Mouse (Mus musculus): ENCODE results near the gene Frrs1l. TPM values are rescaled to one million over a fixed set of nuclear protein-coding genes. Genes with fewer than 3 reads are reported as not detected.
A peak's percentile ranks its signal among the peaks of the same experiment; 100 is the strongest.

Frrs1l gene
- total and polyA plus RNA-seq, 3 experiments = not detected

- in situ Hi-C loops (cut with MboI; ENCODE audit: low pct_ligation_motif_present, low pct_unique_long_range_greater_than_20kb, low sequenced_read_pairs) = no loop called here
- no peak overlapping the region for H3K27ac ChIP-seq (ENCODE audit: insufficient read depth, low read depth)
- peaks cover 5 to 23% of the 10 kb centered on the region in 2 experiments for H3K4me1 ChIP-seq (ENCODE audit: control insufficient read depth in 1 of 2, insufficient read depth in 2 of 2)
- no peak for TF ChIP-seq ZC3H11A (IDR thresholded peaks at IDR 0.05; ENCODE audit: low read depth, low read length)
- no peak for TF ChIP-seq JUND (conservative IDR thresholded peaks at IDR 0.05; ENCODE audit: low read depth, low read length)
- no peak for TF ChIP-seq ETS1 (conservative IDR thresholded peaks at IDR 0.05; ENCODE audit: low read depth, low read length)
- TF ChIP-seq HCFC1 (IDR thresholded peaks at IDR 0.05; ENCODE audit: low read depth, low read length) = no peak
- no peak for TF ChIP-seq IRF4 (IDR thresholded peaks at IDR 0.05; ENCODE audit: low read depth, low read length)
- no peak for TF ChIP-seq KAT2A (IDR thresholded peaks at IDR 0.05; ENCODE audit: insufficient replicate concordance, low read length)
- TF ChIP-seq USF1 (IDR thresholded peaks at IDR 0.05; ENCODE audit: low read depth, low read length) = no peak
- no peak for TF ChIP-seq MAFK (IDR thresholded peaks at IDR 0.05; ENCODE audit: insufficient replicate concordance, low read length)
- TF ChIP-seq E2F4 (IDR thresholded peaks at IDR 0.05; ENCODE audit: insufficient replicate concordance, low read depth, low read length) = no peak
- TF ChIP-seq MAZ (IDR thresholded peaks at IDR 0.05; ENCODE audit: low read depth, low read length) = no peak
- no peak for TF ChIP-seq POLR2A (IDR thresholded peaks at IDR 0.05; ENCODE audit: low read depth, low read length)
- no peak for TF ChIP-seq SIN3A (IDR thresholded peaks at IDR 0.05; ENCODE audit: low read length)
- no peak for TF ChIP-seq NELFE (IDR thresholded peaks at IDR 0.05; ENCODE audit: low read depth, low read length)
- no peak for TF ChIP-seq ZMIZ1 (IDR thresholded peaks at IDR 0.05; ENCODE audit: low read depth, low read length)
- no peak for TF ChIP-seq SMC3 (IDR thresholded peaks at IDR 0.05; ENCODE audit: low read depth, low read length)
- no peak for TF ChIP-seq TBP (conservative IDR thresholded peaks at IDR 0.05; ENCODE audit: low read depth, low read length)
- no peak for TF ChIP-seq RCOR1 (conservative IDR thresholded peaks at IDR 0.05; ENCODE audit: low read depth, low read length)
- TF ChIP-seq MEF2A (IDR thresholded peaks at IDR 0.05; ENCODE audit: borderline replicate concordance, low read depth, low read length) = no peak
- H3K9ac ChIP-seq (ENCODE audit: insufficient read depth, low read depth) = no peak overlapping the region
- dilution Hi-C loops (cut with MboI; ENCODE audit: extremely low pct_ligation_motif_present, extremely low pct_unique_long_range_greater_than_20kb, low sequenced_read_pairs) = no loop called here
- H3K79me2 ChIP-seq (replicated peaks; ENCODE audit: control insufficient read depth, extremely low read depth, insufficient read depth, poor library complexity, severe bottlenecking) = peaks cover 6% of the 10 kb centered on the region
- H3K4me3 ChIP-seq (replicated peaks in 1 of 3; ENCODE audit: low read depth in 2 of 3, low read length in 2 of 3, poor library complexity in 1 of 3) = no peak overlapping the region
- no peak for DNase-seq (ENCODE audit: extremely low read depth)
- no peaks in the 10 kb centered on the region for H3K27me3 ChIP-seq (replicated peaks)
- H3K4me2 ChIP-seq (ENCODE audit: insufficient read depth, low read depth, poor library complexity, severe bottlenecking) = no peak overlapping the region
- no peaks in the 10 kb centered on the region for H3K9me3 ChIP-seq (replicated peaks; ENCODE audit: low read length)
- peaks cover 0 to 3% of the 10 kb centered on the region in 2 experiments for H3K36me3 ChIP-seq (replicated peaks in 1 of 2; ENCODE audit: control insufficient read depth in 1 of 2, insufficient read depth in 1 of 2, low read length in 1 of 2)
These were observed 40.7 kb downstream of the Frrs1l start for GRCm38 (mm10) chr4:56949494-56949893.

- peak; percentile 97 for DNase-seq (ENCODE audit: extremely low read depth)
- H3K27me3 ChIP-seq (replicated peaks) = no peaks in the 10 kb centered on the region
- H3K9ac ChIP-seq (ENCODE audit: insufficient read depth, low read depth) = peak within 1 kb of the TSS; percentile 75
- peaks cover 0 to 12% of the 10 kb centered on the region in 2 experiments for H3K36me3 ChIP-seq (replicated peaks in 1 of 2; ENCODE audit: control insufficient read depth in 1 of 2, insufficient read depth in 1 of 2, low read length in 1 of 2)
- no peaks in the 10 kb centered on the region for H3K9me3 ChIP-seq (replicated peaks; ENCODE audit: low read length)
- peaks cover 10% of the 10 kb centered on the region for H3K79me2 ChIP-seq (replicated peaks; ENCODE audit: control insufficient read depth, extremely low read depth, insufficient read depth, poor library complexity, severe bottlenecking)
- dilution Hi-C loops (cut with MboI; ENCODE audit: extremely low pct_ligation_motif_present, extremely low pct_unique_long_range_greater_than_20kb, low sequenced_read_pairs) = no loop called here
- in situ Hi-C loops (cut with MboI; ENCODE audit: low pct_ligation_motif_present, low pct_unique_long_range_greater_than_20kb, low sequenced_read_pairs) = no loop called here
- H3K27ac ChIP-seq (ENCODE audit: insufficient read depth, low read depth) = peak within 1 kb of the TSS; percentile 21; the same call in 1 of the 2 replicates
- H3K4me3 ChIP-seq (replicated peaks in 1 of 3; ENCODE audit: low read depth in 2 of 3, low read length in 2 of 3, poor library complexity in 1 of 3) = peak within 1 kb of the TSS; percentile 72 to 94 (median 80)
- peaks cover 9 to 46% of the 10 kb centered on the region in 2 experiments for H3K4me1 ChIP-seq (ENCODE audit: control insufficient read depth in 1 of 2, insufficient read depth in 2 of 2)
- H3K4me2 ChIP-seq (ENCODE audit: insufficient read depth, low read depth, poor library complexity, severe bottlenecking) = peak within 1 kb of the TSS; percentile 77; the same call in 1 of the 2 replicates
- TF ChIP-seq NRF1 (IDR thresholded peaks at IDR 0.05; ENCODE audit: low read depth, low read length) = peak; percentile 82
- peak; percentile 77 for TF ChIP-seq POLR2A (IDR thresholded peaks at IDR 0.05; ENCODE audit: low read depth, low read length)
- peak; percentile 64 for TF ChIP-seq MAX (IDR thresholded peaks at IDR 0.05; ENCODE audit: low read length)
- no peak for TF ChIP-seq RAD21 (IDR thresholded peaks at IDR 0.05; ENCODE audit: low read depth, low read length)
- TF ChIP-seq POLR2AphosphoS2 (IDR thresholded peaks at IDR 0.05; ENCODE audit: low read depth, low read length) = no peak
- 0 out of 2 replicates have a peak, but pooled peaks have one; percentile 26 for TF ChIP-seq TBP (conservative IDR thresholded peaks at IDR 0.05; ENCODE audit: low read depth, low read length)
- peak; percentile 58; the same call in 1 of the 2 replicates for TF ChIP-seq IRF4 (IDR thresholded peaks at IDR 0.05; ENCODE audit: low read depth, low read length)
- TF ChIP-seq EP300 (IDR thresholded peaks at IDR 0.05; ENCODE audit: low read length) = no peak
- peak; percentile 93 for TF ChIP-seq MAZ (IDR thresholded peaks at IDR 0.05; ENCODE audit: low read depth, low read length)
- peak; percentile 26; the same call in 1 of the 2 replicates for TF ChIP-seq CHD1 (IDR thresholded peaks at IDR 0.05; ENCODE audit: low read depth, low read length)
- TF ChIP-seq ELF1 (IDR thresholded peaks at IDR 0.05; ENCODE audit: low read depth, low read length) = peak; percentile 70
- peak; percentile 87 for TF ChIP-seq MYC (IDR thresholded peaks at IDR 0.05; ENCODE audit: low read depth, low read length)
- TF ChIP-seq BHLHE40 (IDR thresholded peaks at IDR 0.05; ENCODE audit: low read depth, low read length) = peak; percentile 32; the same call in 1 of the 2 replicates
- TF ChIP-seq MXI1 (IDR thresholded peaks at IDR 0.05; ENCODE audit: low read depth, low read length) = peak; percentile 85
- peak; percentile 70 for TF ChIP-seq MEF2A (IDR thresholded peaks at IDR 0.05; ENCODE audit: borderline replicate concordance, low read depth, low read length)
- peak; percentile 98 for TF ChIP-seq KAT2A (IDR thresholded peaks at IDR 0.05; ENCODE audit: insufficient replicate concordance, low read length)
- no peak for TF ChIP-seq ETS1 (conservative IDR thresholded peaks at IDR 0.05; ENCODE audit: low read depth, low read length)
These were observed 43.2 kb downstream of the Frrs1l start, which contains the start of gene Tmem245 for GRCm38 (mm10) chr4:56946641-56947640. Gene Tmem245 (minus strand): TSS chr4:56947437.
